Mouse (Mus musculus): Measurements from ENCODE around the gene Ndufv3. TPM values are rescaled to one million over a fixed set of nuclear protein-coding genes. Genes with fewer than 3 reads are reported as not detected.
A peak's percentile ranks its signal among the peaks of the same experiment; 100 is the strongest.

Gene Ndufv3
- total RNA-seq, 2 experiments from 2014 or later: 637 to 664 TPM

GRCm38 (mm10) chr17:31557124-31557880 lies 37.4 kb downstream of the Ndufv3 start:
- DNase-seq: no peak

DNA sequence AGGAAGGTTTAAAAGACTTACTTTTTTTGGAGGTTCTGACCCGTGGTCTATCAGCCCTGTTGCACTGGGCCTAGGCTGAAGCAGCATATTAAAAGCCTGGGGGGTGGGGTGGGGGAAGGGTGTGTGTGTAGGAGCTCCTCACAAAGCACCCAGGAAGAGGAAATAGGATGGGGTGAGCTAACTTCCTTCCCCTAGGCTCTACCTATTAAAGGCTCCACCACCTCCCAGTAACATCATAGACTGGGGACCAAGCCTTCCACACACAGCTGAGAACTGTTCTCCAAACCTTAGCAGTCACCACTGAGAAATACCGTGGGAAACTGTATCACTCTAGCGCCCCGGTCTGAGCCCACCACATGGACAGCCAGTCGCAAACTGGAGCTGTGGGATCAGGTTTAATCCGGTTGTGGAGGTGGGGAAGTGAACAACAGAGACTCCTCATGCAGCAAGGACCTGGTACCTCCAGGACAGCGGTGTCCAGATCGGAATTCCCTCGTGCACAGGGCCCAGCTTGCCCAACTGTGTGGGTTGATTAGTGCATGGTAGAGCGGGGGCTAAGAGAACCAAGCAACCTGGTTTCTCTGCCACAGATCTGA lies 38.1 kb downstream of the Ndufv3 start:
- DNase-seq: no peak

- no peak for DNase-seq
Measured at GRCm38 (mm10) chr17:31559021-31559789, 39.3 kb downstream of the Ndufv3 start.

- peak; percentile 51 for DNase-seq
Measured at GRCm38 (mm10) chr17:31563632-31564014, 43.7 kb downstream of the Ndufv3 start.

DNA sequence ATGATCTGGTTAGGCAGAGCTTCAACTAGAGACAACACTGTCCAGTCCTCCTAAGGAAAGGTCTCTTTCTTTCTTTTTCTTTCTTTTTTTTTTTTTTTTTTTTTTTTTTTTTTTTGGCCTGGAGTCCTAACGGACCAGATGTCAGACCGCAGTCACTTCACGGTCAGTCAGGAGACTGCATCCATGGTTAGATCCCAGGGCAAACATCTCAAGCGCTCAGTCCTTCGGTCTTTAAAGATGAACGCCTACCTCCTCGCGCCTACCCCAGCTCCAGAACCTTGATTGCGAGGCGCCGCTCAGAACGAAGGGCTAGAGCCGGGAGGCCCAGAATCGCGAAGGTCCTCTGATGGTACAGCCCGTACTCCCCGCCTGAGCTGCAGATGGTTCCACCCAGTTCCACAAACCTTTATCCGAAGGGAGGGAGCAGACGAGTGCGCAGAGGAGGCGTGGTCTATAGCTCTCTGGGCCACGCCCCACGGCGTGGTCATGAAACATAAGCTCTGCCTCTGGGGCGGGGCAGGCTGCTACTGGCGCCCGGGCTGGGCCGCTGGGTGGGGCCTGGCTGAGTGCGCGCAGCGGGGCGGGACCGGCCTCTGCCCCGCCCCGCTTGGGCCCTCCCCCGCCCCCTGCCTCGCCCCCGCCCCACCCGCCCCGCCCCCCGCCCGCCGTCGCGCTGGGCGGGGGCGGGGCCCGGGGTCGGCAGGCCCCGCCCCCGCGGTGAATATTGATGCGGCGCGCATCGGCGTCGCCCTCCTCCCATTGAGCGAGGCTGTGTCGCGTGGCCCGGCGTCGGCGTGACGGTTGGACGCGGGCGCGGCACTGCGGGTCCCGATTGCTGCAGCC lies 44.3 kb downstream of the Ndufv3 start, which contains the start of gene Pknox1:
Gene Pknox1 (plus strand): TSS at position 720 of the 843 bp plus-strand sequence.
- peak; percentile 98 for DNase-seq

- no peak for DNase-seq
Measured at GRCm38 (mm10) chr17:31564858-31565140, 44.9 kb downstream of the Ndufv3 start.

DNA sequence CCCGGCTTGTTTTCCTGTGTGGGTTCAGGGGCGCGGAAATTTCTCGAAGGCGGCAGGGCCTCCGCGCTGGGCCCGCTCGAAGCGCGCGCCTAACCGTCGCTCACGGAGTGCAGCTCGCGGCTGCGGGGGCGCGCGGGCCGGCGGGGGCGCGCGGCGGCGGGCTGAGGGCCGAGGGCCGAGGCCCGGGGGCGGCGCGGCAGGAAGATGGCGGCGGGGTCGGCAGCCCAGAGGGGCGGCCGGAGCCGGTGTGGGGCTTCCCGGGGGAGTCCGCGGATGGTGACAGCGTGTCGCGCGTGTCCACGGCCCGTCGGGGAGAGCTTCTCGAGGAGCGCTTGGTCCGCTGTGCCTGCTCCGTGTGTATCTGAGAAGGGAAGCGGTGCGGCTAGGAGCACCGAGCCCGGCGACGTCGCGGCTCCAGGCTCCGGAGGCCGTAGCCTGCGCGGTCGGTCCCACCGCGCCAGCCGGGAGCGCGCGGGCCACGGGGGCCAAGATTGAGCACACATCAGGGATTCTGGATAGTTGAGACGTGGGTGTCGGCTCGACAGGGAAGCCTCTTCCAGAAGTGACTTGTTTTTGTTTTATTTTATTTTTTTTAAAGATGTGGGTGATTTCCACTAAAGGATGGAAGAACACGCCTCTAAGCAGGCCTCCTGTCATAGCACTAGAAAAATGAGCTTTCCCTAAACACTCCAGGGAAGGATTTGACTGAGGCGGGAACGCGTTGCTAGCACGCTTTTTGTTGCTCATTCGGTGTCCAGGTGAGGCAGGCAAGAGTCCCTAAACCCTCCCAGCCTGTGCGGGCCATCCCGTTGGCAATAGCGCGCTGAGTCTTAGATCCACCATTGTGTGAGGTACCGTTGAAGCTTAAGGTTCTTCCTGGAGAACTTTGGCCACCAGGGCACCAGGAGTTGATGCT lies 45.5 kb downstream of the Ndufv3 start:
- DNase-seq: peak; percentile 77

- DNase-seq: no peak
Measured at GRCm38 (mm10) chr17:31566276-31566675, 46.4 kb downstream of the Ndufv3 start.

- no peak for DNase-seq
Measured at GRCm38 (mm10) chr17:31569756-31570155, 49.8 kb downstream of the Ndufv3 start.

DNA sequence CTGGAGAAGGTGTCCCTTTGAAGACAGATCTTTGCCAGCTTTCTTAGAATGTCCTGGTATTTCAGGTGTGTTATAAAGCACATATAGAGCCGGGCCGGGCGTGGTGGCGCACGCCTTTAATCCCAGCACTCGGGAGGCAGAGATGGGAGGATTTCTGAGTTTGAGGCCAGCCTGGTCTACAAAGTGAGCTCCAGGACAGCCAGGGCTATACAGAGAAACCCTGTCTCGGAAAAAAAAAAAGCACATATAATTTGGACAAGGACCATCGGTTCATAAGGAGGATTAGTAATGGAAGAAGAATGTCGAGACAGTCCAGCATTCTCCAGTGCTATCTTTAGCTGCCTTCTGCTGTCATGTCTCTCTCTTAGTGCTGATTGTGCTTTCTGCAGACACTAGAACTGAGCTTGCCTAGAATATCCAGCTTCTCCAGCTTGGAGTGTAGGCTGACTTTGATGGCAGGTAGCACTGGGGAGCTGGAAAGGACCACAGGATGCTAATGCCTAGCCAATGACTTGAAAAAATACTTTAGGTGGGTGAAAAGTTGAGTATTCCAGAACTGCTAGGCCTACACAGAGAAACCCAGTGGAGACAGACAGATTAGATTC lies 50.5 kb downstream of the Ndufv3 start:
- DNase-seq: peak; percentile 30

DNA sequence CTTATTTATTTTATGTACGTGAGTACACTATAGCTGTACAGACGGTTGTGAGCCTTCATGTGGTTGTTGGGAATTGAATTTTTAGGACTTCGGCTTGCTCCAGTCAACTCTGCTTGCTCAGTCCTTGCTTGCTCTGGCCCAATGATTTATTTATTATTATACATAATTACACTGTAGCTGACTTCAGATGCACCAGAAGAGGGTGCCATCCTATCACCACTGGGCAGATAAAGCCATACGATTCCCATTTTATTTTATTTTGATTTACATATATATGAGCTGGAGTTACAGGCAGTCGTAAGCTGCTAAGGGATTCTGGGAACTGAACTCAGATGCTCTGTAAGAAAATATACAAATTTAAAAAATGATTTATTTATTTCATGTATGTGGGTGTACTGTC lies 51.8 kb downstream of the Ndufv3 start:
- DNase-seq: no peak

GRCm38 (mm10) chr17:31574662-31575061 lies 54.7 kb downstream of the Ndufv3 start:
- DNase-seq: no peak

DNA sequence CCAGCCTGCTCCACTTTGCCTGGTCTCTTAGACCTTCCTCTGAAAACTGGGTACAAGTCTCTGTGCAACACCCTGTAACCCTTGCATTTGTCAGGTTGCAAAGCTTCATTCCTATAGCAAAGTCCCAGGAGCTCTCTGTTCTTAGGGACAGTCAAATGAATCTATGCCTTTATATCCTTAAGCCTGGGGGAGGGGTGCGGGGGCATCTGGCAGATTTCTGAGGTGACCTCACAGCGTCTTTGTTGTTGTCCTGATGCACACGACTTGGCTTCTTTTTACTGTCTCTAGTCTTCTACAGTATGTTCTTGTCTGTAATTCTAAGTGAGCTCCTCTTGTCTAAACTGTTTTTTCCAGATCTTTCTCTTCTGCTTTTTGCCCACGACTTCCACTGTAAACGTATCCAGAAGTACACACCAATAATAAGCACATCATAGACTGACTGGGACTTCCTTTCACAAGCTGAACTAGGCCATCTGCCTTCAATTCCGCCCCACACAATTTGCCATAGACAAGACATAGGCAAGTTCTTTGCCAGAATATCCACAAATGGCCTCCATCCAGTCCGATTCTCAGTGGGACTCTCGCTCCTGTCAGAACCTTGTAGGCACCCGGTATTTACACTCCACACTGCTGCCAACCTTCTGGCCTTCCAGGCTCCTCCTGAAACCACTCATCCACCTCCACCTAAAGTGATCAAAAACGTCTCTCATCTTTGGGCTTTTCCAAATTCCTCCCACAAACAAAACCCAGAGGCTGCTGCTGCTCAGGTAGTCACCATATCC lies 56.7 kb downstream of the Ndufv3 start:
- no peak for DNase-seq

DNA sequence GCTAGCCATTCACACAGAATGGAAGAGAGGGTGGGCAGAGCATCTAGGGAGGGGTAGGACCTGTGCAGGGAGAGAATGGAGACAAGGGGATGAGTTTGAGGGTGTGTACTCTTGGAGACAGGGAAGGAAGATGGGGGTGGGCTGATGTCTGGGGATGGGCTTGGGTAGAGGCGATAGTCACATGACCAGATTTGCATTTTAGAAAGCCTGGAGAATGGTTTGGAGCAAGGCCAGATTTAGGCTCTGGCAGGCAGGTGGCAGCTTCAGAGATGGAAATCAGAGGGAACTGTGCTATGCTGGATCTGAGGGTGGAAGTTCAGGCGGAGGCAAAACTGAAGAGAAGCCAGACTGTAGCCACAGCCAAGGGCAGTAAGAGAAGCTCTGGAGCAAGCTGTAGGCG lies 60.4 kb downstream of the Ndufv3 start:
- no peak for DNase-seq

Small RNA genes lying within 50 kb of the gene (microRNA-seq; reads per million reads assigned to microRNA genes)
- not detected for gene Gm24970

Other genes starting within 250 kb of the Ndufv3 start
- gene Rsph1, start 242.7 kb upstream of the Ndufv3 start, total RNA-seq (2021): 1 to 10 TPM; 3.5 to 4.6 TPM
- 10 to 100 TPM in 1 of 2 experiments, 1 to 10 TPM in 1; 4.4 to 10.9 TPM for gene Slc37a1, start 233.3 kb upstream of the Ndufv3 start, total RNA-seq (2021)
- gene Pde9a, start 133.9 kb upstream of the Ndufv3 start, total RNA-seq (2021): 10 to 100 TPM in 1 of 2 experiments, 1 to 10 TPM in 1; 7.9 to 12.7 TPM
- 10 to 100 TPM; 22.9 to 28.0 TPM for gene Wdr4, start 135 bp upstream of the Ndufv3 start, total RNA-seq (2021)
- gene Pknox1, start 44.6 kb downstream of the Ndufv3 start, total RNA-seq (2021): 10 to 100 TPM; 15.4 to 21.8 TPM
- 10 to 100 TPM; 17.8 to 39.9 TPM for gene Cbs, start 117.1 kb downstream of the Ndufv3 start, total RNA-seq (2021)
- gene U2af1, start 138.8 kb downstream of the Ndufv3 start, total RNA-seq (2021): 100 to 1,000 TPM; 145 to 150 TPM
- not detected for gene Cryaa, start 157.7 kb downstream of the Ndufv3 start, total RNA-seq (2021)

All from adrenal gland, postnatal 10 days (tissue).